Mouse (Mus musculus): ENCODE results near the gene Fam19a4. TPM values are rescaled to one million over a fixed set of nuclear protein-coding genes. Genes with fewer than 3 reads are reported as not detected.

The Fam19a4 gene
- total and polyA plus RNA-seq, 3 experiments = not detected

DNA sequence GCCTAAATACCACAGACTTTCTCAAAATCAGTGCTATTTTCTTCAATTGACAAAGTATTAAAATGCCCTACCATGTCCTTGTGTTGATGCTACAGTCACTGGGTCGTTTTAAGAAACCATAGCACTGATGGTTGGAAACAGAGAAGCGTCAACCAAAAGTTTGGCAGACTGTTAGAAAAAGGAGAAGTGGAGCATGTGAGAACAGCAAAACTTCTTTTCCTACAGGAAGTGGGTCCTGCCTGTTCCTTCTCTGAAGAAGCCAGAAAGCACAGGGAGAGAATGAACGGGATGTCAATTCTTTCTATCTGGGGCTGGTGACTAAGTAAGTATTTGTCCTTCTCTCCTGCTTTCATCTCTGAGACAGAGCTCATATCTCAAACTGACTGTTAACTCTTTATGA lies 219.6 kb downstream of the Fam19a4 start:
- in situ Hi-C loops (cut with MboI; ENCODE audit: low pct_ligation_motif_present, low pct_unique_long_range_greater_than_20kb, low sequenced_read_pairs) = no loop called here
- no peaks in the 10 kb centered on the region for H3K4me1 ChIP-seq (ENCODE audit: control insufficient read depth in 1 of 2, insufficient read depth in 2 of 2)
- H3K9ac ChIP-seq (ENCODE audit: insufficient read depth, low read depth) = no peak overlapping the region
- no peaks in the 10 kb centered on the region for H3K36me3 ChIP-seq (replicated peaks in 1 of 2; ENCODE audit: control insufficient read depth in 1 of 2, insufficient read depth in 1 of 2, low read length in 1 of 2)
- no peak overlapping the region for H3K4me2 ChIP-seq (ENCODE audit: insufficient read depth, low read depth, poor library complexity, severe bottlenecking)
- dilution Hi-C loops (cut with MboI; ENCODE audit: extremely low pct_ligation_motif_present, extremely low pct_unique_long_range_greater_than_20kb, low sequenced_read_pairs) = no loop called here
- no peak overlapping the region for H3K4me3 ChIP-seq (replicated peaks in 1 of 3; ENCODE audit: low read depth in 2 of 3, low read length in 2 of 3, poor library complexity in 1 of 3)
- no peak overlapping the region for H3K27ac ChIP-seq (ENCODE audit: insufficient read depth, low read depth)
- no peaks in the 10 kb centered on the region for H3K9me3 ChIP-seq (replicated peaks; ENCODE audit: low read length)
- H3K27me3 ChIP-seq (replicated peaks) = no peaks in the 10 kb centered on the region
- DNase-seq (ENCODE audit: extremely low read depth) = no peak
- TF ChIP-seq USF1 (IDR thresholded peaks at IDR 0.05; ENCODE audit: low read depth, low read length) = no peak
- TF ChIP-seq BHLHE40 (IDR thresholded peaks at IDR 0.05; ENCODE audit: low read depth, low read length) = no peak
- TF ChIP-seq MAZ (IDR thresholded peaks at IDR 0.05; ENCODE audit: low read depth, low read length) = no peak
- TF ChIP-seq SMC3 (IDR thresholded peaks at IDR 0.05; ENCODE audit: low read depth, low read length) = no peak
- TF ChIP-seq TCF12 (IDR thresholded peaks at IDR 0.05; ENCODE audit: low read depth, low read length) = no peak
- no peak for TF ChIP-seq RAD21 (IDR thresholded peaks at IDR 0.05; ENCODE audit: low read depth, low read length)
- no peak for TF ChIP-seq PAX5 (IDR thresholded peaks at IDR 0.05; ENCODE audit: low read length)
- no peak for TF ChIP-seq MAFK (IDR thresholded peaks at IDR 0.05; ENCODE audit: insufficient replicate concordance, low read length)
- no peak for TF ChIP-seq ZKSCAN1 (IDR thresholded peaks at IDR 0.05; ENCODE audit: borderline replicate concordance, low read depth, low read length)
- TF ChIP-seq CHD2 (IDR thresholded peaks at IDR 0.05; ENCODE audit: low read length) = no peak
- TF ChIP-seq UBTF (IDR thresholded peaks at IDR 0.05; ENCODE audit: low read depth, low read length) = no peak
- TF ChIP-seq TBP (conservative IDR thresholded peaks at IDR 0.05; ENCODE audit: low read depth, low read length) = no peak
- TF ChIP-seq EP300 (IDR thresholded peaks at IDR 0.05; ENCODE audit: low read length) = no peak
- no peak for TF ChIP-seq IRF4 (IDR thresholded peaks at IDR 0.05; ENCODE audit: low read depth, low read length)
- no peak for TF ChIP-seq MEF2A (IDR thresholded peaks at IDR 0.05; ENCODE audit: borderline replicate concordance, low read depth, low read length)
- TF ChIP-seq RCOR1 (conservative IDR thresholded peaks at IDR 0.05; ENCODE audit: low read depth, low read length) = no peak
- no peak for TF ChIP-seq NRF1 (IDR thresholded peaks at IDR 0.05; ENCODE audit: low read depth, low read length)
- TF ChIP-seq NELFE (IDR thresholded peaks at IDR 0.05; ENCODE audit: low read depth, low read length) = no peak
- no peaks in the 10 kb centered on the region for H3K79me2 ChIP-seq (replicated peaks; ENCODE audit: control insufficient read depth, extremely low read depth, insufficient read depth, poor library complexity, severe bottlenecking)

DNA sequence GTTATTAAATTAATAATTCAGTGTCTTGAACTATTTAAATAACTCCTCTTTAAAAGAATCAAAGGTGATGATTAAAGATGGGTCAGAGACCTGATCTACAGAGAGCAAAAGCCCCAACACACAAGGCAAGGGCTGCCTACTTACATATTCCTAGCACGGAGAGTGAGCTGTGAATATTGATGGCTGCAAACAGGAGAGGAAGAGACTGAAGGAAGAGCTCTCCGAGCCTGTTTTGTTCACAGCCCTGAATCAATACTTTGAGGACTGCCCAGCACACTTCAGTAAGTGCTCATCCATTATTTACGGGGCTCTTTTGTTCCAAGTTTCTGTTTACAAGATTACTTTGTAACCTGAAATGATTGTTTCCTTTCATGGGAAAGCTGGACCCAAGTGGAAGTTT lies 233.6 kb downstream of the Fam19a4 start:
- no peaks in the 10 kb centered on the region for H3K79me2 ChIP-seq (replicated peaks; ENCODE audit: control insufficient read depth, extremely low read depth, insufficient read depth, poor library complexity, severe bottlenecking)
- in situ Hi-C loops (cut with MboI; ENCODE audit: low pct_ligation_motif_present, low pct_unique_long_range_greater_than_20kb, low sequenced_read_pairs) = no loop called here
- H3K36me3 ChIP-seq (replicated peaks in 1 of 2; ENCODE audit: control insufficient read depth in 1 of 2, insufficient read depth in 1 of 2, low read length in 1 of 2) = no peaks in the 10 kb centered on the region
- no peaks in the 10 kb centered on the region for H3K27me3 ChIP-seq (replicated peaks)
- H3K4me3 ChIP-seq (replicated peaks in 1 of 3; ENCODE audit: low read depth in 2 of 3, low read length in 2 of 3, poor library complexity in 1 of 3) = no peak overlapping the region
- DNase-seq (ENCODE audit: extremely low read depth) = no peak
- H3K27ac ChIP-seq (ENCODE audit: insufficient read depth, low read depth) = no peak overlapping the region
- no peak overlapping the region for H3K4me2 ChIP-seq (ENCODE audit: insufficient read depth, low read depth, poor library complexity, severe bottlenecking)
- dilution Hi-C loops (cut with MboI; ENCODE audit: extremely low pct_ligation_motif_present, extremely low pct_unique_long_range_greater_than_20kb, low sequenced_read_pairs) = no loop called here
- no peaks in the 10 kb centered on the region for H3K9me3 ChIP-seq (replicated peaks; ENCODE audit: low read length)
- H3K4me1 ChIP-seq (ENCODE audit: control insufficient read depth in 1 of 2, insufficient read depth in 2 of 2) = no peaks in the 10 kb centered on the region
- H3K9ac ChIP-seq (ENCODE audit: insufficient read depth, low read depth) = no peak overlapping the region
- TF ChIP-seq MAX (IDR thresholded peaks at IDR 0.05; ENCODE audit: low read length) = no peak
- no peak for TF ChIP-seq UBTF (IDR thresholded peaks at IDR 0.05; ENCODE audit: low read depth, low read length)
- TF ChIP-seq E2F4 (IDR thresholded peaks at IDR 0.05; ENCODE audit: insufficient replicate concordance, low read depth, low read length) = no peak
- TF ChIP-seq GABPA (IDR thresholded peaks at IDR 0.05; ENCODE audit: insufficient replicate concordance, low read depth, low read length) = no peak
- no peak for TF ChIP-seq TBP (conservative IDR thresholded peaks at IDR 0.05; ENCODE audit: low read depth, low read length)
- no peak for TF ChIP-seq ZNF384 (IDR thresholded peaks at IDR 0.05; ENCODE audit: low read depth, low read length)
- no peak for TF ChIP-seq JUN (IDR thresholded peaks at IDR 0.05; ENCODE audit: insufficient read depth, low read depth, low read length)
- TF ChIP-seq CHD1 (IDR thresholded peaks at IDR 0.05; ENCODE audit: low read depth, low read length) = no peak
